Mouse (Mus musculus) cerebellum, postnatal 10 days (tissue): Measurements from ENCODE around the gene Dlgap1.

ENCODE experiments used
- DNase-seq, 2 experiments: peaks; one replicate each; pipeline ENCODE4 v3.0.0; 2021; ENCODE audit warnings: mixed read lengths in 2 of 2

Gene Dlgap1

DNA sequence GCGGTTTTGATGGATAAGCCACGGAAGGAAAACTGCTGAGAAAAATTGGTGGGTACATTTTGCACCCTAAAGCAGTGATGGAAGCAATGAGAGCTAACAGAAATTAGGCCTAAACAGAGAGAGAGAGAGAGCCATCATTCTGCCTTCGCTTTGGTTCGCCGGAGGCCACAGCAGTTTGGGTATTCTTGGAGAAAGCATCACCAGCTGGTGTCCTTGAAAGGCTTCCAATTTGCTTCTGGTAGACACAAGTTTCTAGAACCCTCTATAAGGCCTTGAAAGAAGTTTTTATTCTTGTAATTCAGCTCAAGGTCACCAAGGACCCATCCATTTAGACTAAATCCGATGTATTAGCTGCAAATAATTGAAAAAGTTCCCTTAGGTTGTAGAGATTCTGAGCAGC is 205.0 kb downstream of the Dlgap1 start:
- peak; percentile 44 to 57 for DNase-seq

GRCm38 (mm10) chr17:70191228-70191627 is 222.4 kb downstream of the Dlgap1 start:
- DNase-seq = no peak

DNA sequence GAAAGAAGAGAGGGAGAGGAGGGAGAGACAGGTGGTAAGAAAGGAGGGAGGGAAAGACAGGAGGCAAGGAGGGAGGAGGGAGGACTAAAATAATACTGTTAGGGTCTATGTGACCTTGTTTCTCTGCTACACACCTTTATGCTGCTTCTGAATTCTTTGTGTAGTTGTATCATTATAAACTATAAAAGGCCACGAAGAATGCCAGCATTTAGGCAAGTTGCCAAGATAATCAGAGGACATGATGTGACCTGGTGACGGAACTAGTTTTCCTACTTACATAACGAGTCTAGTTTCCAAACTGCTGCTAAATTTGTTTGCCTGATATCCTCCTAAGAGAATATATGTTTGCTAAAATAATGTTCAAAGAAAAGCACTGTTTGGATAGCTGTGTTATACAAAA is 254.0 kb downstream of the Dlgap1 start:
- DNase-seq = peak in 1 of 2 experiments; percentile 16

GRCm38 (mm10) chr17:70247342-70247741 is 278.5 kb downstream of the Dlgap1 start:
- DNase-seq = peak; percentile 75 to 83

DNA sequence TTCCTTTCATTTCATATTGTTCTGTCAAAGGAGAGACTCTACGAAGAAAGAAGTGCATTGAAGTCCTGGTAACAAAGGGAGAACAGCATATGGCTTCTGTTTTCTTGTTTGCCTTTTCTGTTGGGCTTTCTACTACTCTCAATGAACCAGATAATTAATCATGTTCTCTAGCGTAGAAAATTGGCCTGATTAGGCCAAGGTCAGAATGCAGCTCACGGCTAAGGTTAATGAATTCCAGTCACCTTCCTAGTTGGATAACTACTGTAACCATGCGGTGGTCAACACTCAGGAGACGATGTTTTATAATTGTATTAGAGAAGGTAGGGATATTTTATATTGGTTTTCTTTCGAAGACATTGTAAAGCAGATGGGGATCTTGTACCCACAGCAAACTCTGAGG is 279.4 kb downstream of the Dlgap1 start:
- peak in 1 of 2 experiments; percentile 22 for DNase-seq

GRCm38 (mm10) chr17:70252476-70252875 is 283.6 kb downstream of the Dlgap1 start:
- no peak for DNase-seq

DNA sequence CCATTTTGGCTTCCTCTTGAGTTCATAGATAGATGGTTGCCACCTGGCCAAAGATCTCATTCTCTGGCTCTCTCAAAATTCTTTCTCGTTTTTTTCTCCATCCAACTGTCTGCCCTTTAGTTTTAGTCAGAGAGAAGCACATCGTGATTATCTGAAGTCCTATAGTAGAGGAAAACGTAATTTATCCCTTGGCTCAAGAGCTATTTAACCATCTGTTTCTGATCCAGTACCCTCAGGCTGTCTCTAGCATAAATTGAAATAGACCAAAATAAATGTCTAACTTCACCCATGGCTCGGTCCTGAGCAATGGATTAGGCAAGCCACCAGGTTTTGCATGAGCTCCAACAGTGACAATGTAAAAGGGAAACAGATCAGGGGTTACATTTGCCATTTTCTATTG is 287.5 kb downstream of the Dlgap1 start:
- peak; percentile 41 to 48 for DNase-seq

- DNase-seq = no peak
Observed at GRCm38 (mm10) chr17:70263156-70263555, 294.3 kb downstream of the Dlgap1 start.

GRCm38 (mm10) chr17:70272125-70272524 is 303.3 kb downstream of the Dlgap1 start:
- peak; percentile 70 to 79 for DNase-seq

DNA sequence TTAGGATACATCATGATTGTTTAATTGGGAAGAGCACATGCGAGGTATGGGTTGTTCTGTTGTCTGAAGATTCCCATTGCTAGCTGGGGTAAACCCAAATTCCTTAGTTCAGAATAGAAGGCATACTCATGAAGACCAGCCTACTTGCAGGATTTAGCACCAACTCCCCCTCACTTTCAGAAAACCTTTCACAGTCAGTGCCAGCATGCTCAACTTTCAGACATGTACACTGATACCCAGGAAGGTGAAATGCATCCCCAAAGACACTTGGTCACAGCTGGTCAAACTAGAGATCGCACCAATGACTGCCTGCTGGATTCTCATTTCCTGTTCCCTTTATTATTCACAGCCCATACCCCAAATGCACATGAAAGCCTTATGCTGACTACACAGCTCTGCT is 318.8 kb downstream of the Dlgap1 start:
- no peak for DNase-seq

GRCm38 (mm10) chr17:70294106-70294505 is 325.2 kb downstream of the Dlgap1 start:
- DNase-seq = peak; percentile 26 to 33

DNA sequence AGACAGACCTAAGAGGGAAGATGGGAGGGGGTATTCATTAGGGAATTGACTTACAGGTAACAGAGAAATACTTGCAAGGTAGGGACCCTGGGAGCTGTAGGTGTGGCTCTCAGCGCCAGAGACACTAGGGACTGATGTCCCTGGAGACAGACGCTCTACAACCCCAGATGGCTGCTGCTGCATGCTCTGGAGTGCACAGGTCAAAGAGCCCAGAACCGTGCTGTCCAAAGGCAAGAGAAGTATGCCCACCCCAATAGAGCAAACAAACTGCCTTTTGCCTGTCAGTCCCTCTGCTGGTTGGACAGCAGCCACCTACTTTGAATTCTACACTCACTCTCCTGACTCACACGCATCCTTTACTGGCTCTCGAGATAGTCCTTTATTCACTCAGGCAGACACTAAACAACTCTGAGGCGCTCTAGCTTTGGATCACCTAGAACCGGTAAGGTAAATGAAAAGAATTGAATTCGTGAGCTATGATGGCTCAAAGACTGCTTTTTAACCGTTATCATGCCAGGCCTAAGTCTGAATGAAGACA is 333.1 kb downstream of the Dlgap1 start:
- DNase-seq = peak; percentile 61 to 67

GRCm38 (mm10) chr17:70302656-70303055 is 333.8 kb downstream of the Dlgap1 start:
- peak; percentile 73 to 78 for DNase-seq

GRCm38 (mm10) chr17:70305021-70305420 is 336.1 kb downstream of the Dlgap1 start:
- DNase-seq = peak; percentile 45 to 67

GRCm38 (mm10) chr17:70307418-70308176 is 338.7 kb downstream of the Dlgap1 start:
- no peak for DNase-seq

DNA sequence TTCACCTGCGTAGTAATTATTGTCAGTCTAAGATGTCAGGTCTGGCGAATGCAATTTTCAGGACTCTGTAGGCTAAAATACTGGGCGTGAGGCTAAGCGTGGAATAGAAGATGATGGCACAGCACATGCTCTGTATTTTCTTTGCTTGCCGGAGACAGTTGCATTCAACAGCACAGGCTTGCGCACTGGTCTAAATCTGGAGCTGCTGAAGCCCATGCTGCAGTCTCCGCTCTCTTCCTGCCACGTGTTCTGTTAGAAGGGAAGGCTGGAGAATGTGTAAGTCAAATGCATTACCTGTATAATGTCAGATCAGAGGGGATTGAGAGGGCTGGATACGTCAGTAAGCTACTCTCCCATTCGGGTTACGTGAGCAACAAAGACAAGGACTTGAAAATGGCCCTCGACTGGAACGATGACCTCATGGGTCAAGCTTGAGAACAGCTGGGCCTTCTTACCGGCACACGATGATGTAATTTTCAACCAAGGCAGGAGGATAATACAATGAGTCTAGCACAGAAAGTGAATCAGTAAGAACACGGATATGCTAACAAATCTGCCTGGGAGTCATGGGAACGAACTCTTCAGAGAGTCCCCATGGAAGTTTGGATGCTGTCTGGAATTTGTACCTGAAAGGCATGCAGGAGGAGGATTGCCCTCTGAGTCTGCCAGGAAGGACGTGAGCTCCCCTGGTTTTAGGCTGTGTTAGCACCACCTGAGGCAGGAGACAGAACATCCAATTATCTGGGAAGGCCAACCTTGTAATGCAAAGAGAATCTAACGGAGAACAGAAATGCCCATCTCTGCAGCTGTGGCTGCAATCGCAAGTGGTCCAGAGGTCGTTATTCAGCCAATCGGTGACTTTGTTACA is 339.7 kb downstream of the Dlgap1 start:
- peak in 1 of 2 experiments; percentile 9 for DNase-seq

DNA sequence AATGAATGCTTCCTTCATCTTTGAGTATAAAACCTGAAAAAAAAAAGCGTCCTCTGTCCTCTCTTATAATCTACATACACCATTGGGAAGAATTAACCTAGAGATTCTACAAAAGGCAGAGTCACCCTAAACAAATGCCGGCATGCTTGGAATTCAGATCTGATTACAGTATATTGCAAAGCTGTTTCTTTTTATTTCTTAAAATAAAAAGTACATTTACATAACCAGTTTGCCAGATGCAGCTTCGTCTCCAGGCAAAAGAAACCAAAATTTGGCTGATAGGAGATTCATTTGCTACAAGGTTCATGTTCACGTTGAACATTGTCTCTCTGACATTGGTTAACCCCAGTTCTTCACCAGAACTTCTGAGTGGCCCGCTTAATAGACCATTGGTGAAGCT is 347.5 kb downstream of the Dlgap1 start:
- DNase-seq = no peak

DNA sequence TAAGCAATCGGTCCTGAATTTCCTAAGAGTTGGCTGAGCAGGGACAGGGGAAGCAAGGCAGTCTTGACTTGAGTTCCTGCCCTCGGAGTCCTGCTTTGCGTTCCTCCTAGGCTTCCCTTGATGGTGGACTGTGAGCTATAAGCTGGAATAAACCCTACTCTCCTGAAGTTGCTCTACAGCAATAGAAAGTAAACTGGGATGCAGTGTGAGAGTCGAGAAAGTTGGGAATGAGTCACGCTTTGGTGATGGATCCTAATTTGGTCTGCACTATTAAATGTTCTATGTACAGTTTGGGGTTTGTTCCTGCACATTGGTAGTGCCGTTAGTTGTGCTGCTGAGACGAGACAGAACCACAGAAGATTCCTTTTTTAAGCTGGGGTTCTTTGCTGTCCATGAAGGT is 348.9 kb downstream of the Dlgap1 start:
- DNase-seq = no peak

DNA sequence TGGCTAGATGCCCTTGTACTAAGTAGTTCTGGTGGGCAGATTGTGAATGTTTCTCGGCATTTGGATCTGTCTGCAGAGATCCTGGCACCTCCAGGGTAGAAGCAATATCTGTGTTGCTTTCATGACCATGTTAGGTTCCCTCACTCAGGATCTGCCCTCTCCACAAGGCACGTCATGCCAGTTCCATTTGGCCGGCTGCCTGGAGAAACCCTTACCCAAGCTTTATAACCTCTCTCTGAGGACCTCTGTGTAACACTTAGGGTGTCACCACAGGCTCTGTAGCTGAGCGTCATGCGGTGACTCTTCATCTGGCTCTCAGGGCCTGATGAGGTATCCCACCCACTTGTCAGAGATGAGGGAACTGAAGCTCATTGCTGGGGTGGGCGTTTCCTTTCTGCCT is 353.1 kb downstream of the Dlgap1 start:
- DNase-seq = peak; percentile 69 to 83

GRCm38 (mm10) chr17:70333440-70333839 is 364.6 kb downstream of the Dlgap1 start:
- no peak for DNase-seq

DNA sequence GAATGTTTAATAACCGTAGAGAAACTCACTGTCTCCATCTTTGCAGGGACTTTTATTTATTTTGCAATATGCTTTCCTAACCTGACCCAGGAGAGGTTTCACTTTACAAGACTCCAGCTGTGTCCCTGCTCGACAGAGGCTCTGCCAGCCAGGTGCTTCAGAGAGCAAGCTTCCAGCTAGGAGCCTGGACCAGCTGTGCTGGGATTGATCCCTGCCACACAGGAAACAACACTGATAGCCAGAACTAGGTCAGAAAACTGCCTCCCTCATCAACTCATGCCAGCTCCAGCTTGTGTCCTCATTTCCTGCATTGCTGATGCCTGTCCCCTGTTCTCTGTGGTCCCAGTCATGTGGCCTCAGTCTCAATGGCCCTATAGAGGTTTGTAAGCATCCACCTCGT is 365.3 kb downstream of the Dlgap1 start:
- DNase-seq = peak; percentile 13

DNA sequence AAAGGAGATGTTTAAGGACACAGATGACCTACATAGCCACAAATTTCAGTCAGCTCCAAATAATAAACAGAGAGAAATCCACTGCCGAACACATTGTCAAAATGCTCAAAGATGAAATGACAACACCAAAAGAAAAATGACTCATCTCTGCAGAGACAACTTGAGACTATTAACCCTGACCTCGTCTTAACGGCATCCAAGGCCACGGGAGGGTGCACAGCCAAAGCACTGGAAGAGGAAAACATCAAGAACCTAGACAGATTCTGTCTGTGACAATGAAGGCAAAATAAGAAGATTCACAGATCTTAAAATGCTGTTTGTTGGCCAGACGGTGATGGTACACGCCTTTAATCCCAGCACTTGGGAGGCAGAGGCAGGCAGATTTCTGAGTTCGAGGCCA is 370.9 kb downstream of the Dlgap1 start:
- DNase-seq = no peak

GRCm38 (mm10) chr17:70341230-70341629 is 372.4 kb downstream of the Dlgap1 start:
- no peak for DNase-seq

GRCm38 (mm10) chr17:70341920-70342319 is 373.0 kb downstream of the Dlgap1 start:
- peak; percentile 66 to 67 for DNase-seq
